Mouse (Mus musculus): ENCODE results near the gene Gm9045.
"Not testable (repeated sequence)": the region's sequence is repeated elsewhere in the genome, so short reads cannot be mapped to it uniquely, and the experiment has no call there.

GRCm38 (mm10) chr10:118332308-118332707, 5.3 kb downstream of the Gm9045 start, which contains the start of gene Gm9044:
- not testable (repeated sequence) for TF ChIP-seq E2F4 (IDR thresholded peaks at IDR 0.05; ENCODE audit: insufficient read depth); MYOG (IDR thresholded peaks at IDR 0.05; ENCODE audit: control insufficient read depth in 1 of 3, insufficient read depth in 1 of 3, insufficient read length in 2 of 3, low read depth in 2 of 3); MYOD1 (IDR thresholded peaks at IDR 0.05; ENCODE audit: control insufficient read depth in 1 of 3, insufficient read length in 2 of 3, low read depth in 2 of 3); POLR2A (IDR thresholded peaks at IDR 0.05; ENCODE audit: insufficient read length, low read depth); MAX (IDR thresholded peaks at IDR 0.05; ENCODE audit: low read depth); TCF12 (IDR thresholded peaks at IDR 0.05; ENCODE audit: insufficient read depth, poor library complexity, severe bottlenecking); TCF3 (IDR thresholded peaks at IDR 0.05; ENCODE audit: insufficient read length, low read depth)

All from myocyte (in vitro differentiated cells).